Mouse (Mus musculus): Measurements from ENCODE around the gene Trappc12. TPM values are rescaled to one million over a fixed set of nuclear protein-coding genes. Genes with fewer than 3 reads are reported as not detected.

Gene Trappc12
- polyA plus RNA-seq, 1 experiment from 2014 or later, result 19.0 TPM

DNA sequence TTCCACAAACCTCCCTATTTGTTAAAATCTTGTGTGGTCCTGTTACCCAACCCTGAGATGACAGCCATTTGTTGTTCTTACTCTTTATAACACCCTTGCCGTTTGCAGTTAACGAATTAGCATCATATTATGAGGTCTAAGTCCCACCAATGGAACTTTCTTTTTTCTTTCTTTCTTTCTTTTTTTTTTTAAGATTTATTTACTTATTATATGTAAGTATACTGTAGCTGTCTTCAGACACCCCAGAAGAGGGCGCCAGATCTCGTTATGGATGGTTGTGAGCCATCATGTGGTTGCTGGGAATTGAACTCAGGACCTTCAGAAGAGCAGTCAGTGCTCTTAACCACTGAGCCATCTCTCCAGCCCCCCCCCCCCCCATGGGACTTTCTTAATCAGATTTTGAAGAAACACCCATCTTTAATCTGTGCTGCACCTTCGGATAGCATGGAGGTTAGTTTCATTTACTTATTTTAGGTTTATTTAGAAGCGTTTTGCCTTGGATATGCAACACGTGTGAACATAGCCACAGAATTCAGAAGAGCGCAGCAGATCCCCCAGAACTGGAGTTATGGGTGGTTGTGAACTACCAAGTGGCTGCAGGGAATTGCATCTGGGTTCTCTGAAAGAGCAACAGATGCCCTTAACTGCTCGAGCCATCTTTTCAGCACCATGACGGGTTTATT lies 76.1 kb downstream of the Trappc12 start:
- Histone ChIP-seq H3K27ac (ENCODE audit: low read length) (no peak overlapping the region), H3K4me3 (ENCODE audit: low read depth, low read length) (no peak overlapping the region), H3K4me2 (replicated peaks; ENCODE audit: low read depth, low read length) (peak overlapping the region; percentile 58), H3K4me1 (ENCODE audit: insufficient read depth, low read depth, low read length) (peaks cover 4% of the 10 kb centered on the region; the same call in 1 of the 2 replicates), H3K27me3 (replicated peaks; ENCODE audit: insufficient read depth, low read length) (no peaks in the 10 kb centered on the region), H3K9me3 (ENCODE audit: low read length) (no peaks in the 10 kb centered on the region), H3K9ac (replicated peaks; ENCODE audit: low read depth) (no peak overlapping the region), H3K36me3 (ENCODE audit: insufficient read depth, low read length) (no peaks in the 10 kb centered on the region)
- 0 out of 2 replicates have a peak, but pooled peaks have one; percentile 17 for TF ChIP-seq CTCF (IDR thresholded peaks at IDR 0.05)
- no peak for TF ChIP-seq EP300 (IDR thresholded peaks at IDR 0.05)
- 78% methylated on average over 10 of the region's 10 CpGs for WGBS
- ATAC-seq (no peak), DNase-seq (ENCODE audit: low spot score) (no peak)

DNA sequence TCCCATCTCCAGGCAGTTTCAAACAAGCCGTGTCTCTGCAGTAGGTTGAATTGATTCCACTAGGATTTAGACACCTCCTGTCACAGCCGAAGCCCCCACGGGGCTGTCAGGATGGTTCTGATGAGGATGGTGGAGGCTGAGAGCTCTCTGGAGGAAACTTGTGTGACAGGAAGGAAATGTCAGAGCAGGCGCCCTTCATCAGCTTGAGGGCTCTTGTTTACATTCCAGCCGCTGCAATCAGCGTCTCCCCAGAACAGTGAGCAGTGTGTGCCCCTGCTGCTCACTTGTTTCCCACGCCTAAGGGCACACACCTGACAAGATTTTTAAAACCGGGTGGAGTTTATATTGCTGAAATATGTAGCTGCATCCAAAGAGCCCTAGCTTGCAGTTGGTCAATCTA lies 83.0 kb downstream of the Trappc12 start:
- H3K4me3 ChIP-seq (ENCODE audit: low read depth, low read length), result no peak overlapping the region
- no peak overlapping the region for H3K4me2 ChIP-seq (replicated peaks; ENCODE audit: low read depth, low read length)
- WGBS, result 3% methylated on average over 8 of the region's 8 CpGs
- H3K27ac ChIP-seq (ENCODE audit: low read length), result peak overlapping the region; percentile 26; the same call in 1 of the 2 replicates
- TF ChIP-seq EP300 (IDR thresholded peaks at IDR 0.05) (no peak), CTCF (IDR thresholded peaks at IDR 0.05) (no peak)
- peaks cover 10% of the 10 kb centered on the region for H3K4me1 ChIP-seq (ENCODE audit: insufficient read depth, low read depth, low read length)
- H3K9me3 ChIP-seq (ENCODE audit: low read length), result no peaks in the 10 kb centered on the region
- ATAC-seq (peak; percentile 72), DNase-seq (ENCODE audit: low spot score) (peak; percentile 47)
- H3K36me3 ChIP-seq (ENCODE audit: insufficient read depth, low read length), result no peaks in the 10 kb centered on the region
- H3K9ac ChIP-seq (replicated peaks; ENCODE audit: low read depth), result no peak overlapping the region
- no peaks in the 10 kb centered on the region for H3K27me3 ChIP-seq (replicated peaks; ENCODE audit: insufficient read depth, low read length)

DNA sequence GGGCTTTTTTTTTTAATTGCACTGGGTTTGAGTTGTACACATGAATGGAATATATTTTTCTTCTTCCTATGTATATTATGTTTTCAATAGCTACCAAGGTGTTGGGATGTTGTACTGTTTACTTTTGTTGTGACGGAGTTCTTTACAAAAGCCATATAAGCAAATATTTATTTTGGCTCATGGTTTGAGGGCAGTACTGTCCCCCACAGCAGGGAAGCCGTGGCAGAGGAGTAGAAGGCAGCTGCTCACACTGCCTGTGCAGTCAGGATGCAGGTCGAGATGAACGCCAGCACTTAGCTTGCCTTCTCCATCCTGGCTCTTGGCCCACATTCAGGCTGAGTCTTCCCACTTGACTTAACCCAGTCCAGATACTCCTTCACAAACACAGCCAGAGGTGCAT lies 83.5 kb downstream of the Trappc12 start:
- no peak for ATAC-seq
- WGBS, result 11% methylated on average over 4 of the region's 4 CpGs
- Histone ChIP-seq H3K4me2 (replicated peaks; ENCODE audit: low read depth, low read length) (no peak overlapping the region), H3K27ac (ENCODE audit: low read length) (no peak overlapping the region), H3K9ac (replicated peaks; ENCODE audit: low read depth) (no peak overlapping the region), H3K4me1 (ENCODE audit: insufficient read depth, low read depth, low read length) (peaks cover 10% of the 10 kb centered on the region), H3K27me3 (replicated peaks; ENCODE audit: insufficient read depth, low read length) (no peaks in the 10 kb centered on the region), H3K4me3 (ENCODE audit: low read depth, low read length) (no peak overlapping the region), H3K36me3 (ENCODE audit: insufficient read depth, low read length) (no peaks in the 10 kb centered on the region), H3K9me3 (ENCODE audit: low read length) (no peaks in the 10 kb centered on the region)
- TF ChIP-seq CTCF (IDR thresholded peaks at IDR 0.05) (no peak), EP300 (IDR thresholded peaks at IDR 0.05) (no peak)
- DNase-seq (ENCODE audit: low spot score), result peak; percentile 6

DNA sequence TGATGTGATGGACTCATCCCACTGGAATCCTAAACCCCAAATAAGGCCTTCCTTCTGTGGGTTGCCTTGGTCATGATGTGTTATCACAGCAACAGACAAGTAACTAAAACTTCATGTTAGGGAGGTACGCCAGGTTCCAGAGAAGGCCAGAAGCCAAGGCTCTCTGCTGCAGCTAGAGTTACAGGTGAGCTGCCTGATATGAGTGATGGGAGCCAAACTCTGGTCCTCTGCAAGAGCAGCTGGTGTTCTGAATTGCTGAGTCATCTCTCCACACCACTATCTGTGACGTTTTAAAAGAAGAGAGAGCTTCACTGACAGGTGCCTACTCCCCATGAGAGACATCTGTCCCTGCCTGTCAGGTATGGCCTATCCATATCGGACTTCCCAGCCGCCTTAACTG lies 87.6 kb downstream of the Trappc12 start:
- Histone ChIP-seq H3K36me3 (ENCODE audit: insufficient read depth, low read length) (peaks cover 16% of the 10 kb centered on the region; the same call in 1 of the 2 replicates), H3K9me3 (ENCODE audit: low read length) (no peaks in the 10 kb centered on the region), H3K9ac (replicated peaks; ENCODE audit: low read depth) (no peak overlapping the region), H3K4me1 (ENCODE audit: insufficient read depth, low read depth, low read length) (peaks cover 9% of the 10 kb centered on the region), H3K4me3 (ENCODE audit: low read depth, low read length) (no peak overlapping the region), H3K27ac (ENCODE audit: low read length) (no peak overlapping the region), H3K27me3 (replicated peaks; ENCODE audit: insufficient read depth, low read length) (no peaks in the 10 kb centered on the region), H3K4me2 (replicated peaks; ENCODE audit: low read depth, low read length) (no peak overlapping the region)
- DNase-seq (ENCODE audit: low spot score) (no peak), ATAC-seq (no peak)
- WGBS, result 80% methylated on average over 4 of the region's 4 CpGs
- TF ChIP-seq EP300 (IDR thresholded peaks at IDR 0.05) (no peak), CTCF (IDR thresholded peaks at IDR 0.05) (no peak)

DNA sequence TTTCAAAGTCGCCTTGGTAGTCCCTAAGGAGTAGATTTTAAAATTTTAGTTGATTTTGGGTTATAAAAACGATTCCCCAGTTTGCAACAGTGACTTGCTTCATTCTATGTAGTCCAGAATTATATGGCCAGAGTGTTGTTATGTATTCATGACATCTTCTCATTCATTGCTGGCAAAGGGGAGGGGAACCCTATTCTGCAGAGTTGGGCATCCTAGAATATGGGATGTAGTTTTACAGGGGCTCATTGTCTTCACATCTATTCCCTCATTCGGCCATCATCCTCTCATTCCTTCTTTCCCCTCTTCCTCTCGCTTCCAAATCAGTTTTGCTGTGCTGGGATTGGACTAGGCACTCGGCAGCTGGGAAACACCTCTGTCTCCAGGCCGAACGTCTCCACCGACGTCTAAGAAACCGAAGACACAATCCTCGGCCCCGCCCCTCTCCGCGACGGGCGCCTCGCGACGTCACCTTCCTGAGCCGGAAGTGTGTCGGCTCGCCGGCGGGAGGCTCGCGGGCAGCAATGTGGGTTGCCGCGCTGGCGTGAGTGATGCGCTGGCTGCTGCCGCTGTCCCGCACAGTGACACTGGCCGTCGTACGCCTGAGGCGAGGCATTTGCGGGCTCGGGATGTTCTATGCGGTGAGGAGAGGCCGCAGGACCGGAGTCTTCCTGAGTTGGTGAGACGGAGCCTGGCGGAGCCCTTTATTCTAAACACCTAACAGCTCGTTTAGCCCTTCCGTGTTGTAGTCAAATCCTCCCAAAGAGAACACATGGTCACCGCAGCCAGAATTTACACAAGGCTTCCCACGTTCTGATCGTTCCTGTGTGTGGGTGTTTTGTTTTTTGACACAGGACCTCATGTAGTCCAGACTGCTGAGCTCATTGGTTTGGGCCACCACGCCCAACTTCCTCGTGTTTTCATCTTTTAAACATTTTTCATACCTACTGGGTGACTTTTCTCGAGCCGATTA lies 100.8 kb downstream of the Trappc12 start, which contains the start of gene Rnaseh1:
TSS of gene Rnaseh1 (plus strand) at position 462 of the 970 bp plus-strand sequence.
- peak within 1 kb of the TSS; percentile 84 for H3K4me3 ChIP-seq (ENCODE audit: low read depth, low read length)
- DNase-seq (ENCODE audit: low spot score), result peak; percentile 93
- H3K9ac ChIP-seq (replicated peaks; ENCODE audit: low read depth), result peak within 1 kb of the TSS; percentile 63
- peaks cover 7% of the 10 kb centered on the region; the same call in 1 of the 2 replicates for H3K4me1 ChIP-seq (ENCODE audit: insufficient read depth, low read depth, low read length)
- H3K9me3 ChIP-seq (ENCODE audit: low read length), result no peaks in the 10 kb centered on the region
- peak; percentile 98 for ATAC-seq
- H3K27ac ChIP-seq (ENCODE audit: low read length), result peak within 1 kb of the TSS; percentile 68
- H3K36me3 ChIP-seq (ENCODE audit: insufficient read depth, low read length), result peaks cover 3% of the 10 kb centered on the region; the same call in 1 of the 2 replicates
- 1% methylated on average over 52 of the region's 52 CpGs for WGBS
- TF ChIP-seq CTCF (IDR thresholded peaks at IDR 0.05), result no peak
- TF ChIP-seq EP300 (IDR thresholded peaks at IDR 0.05), result no peak
- H3K27me3 ChIP-seq (replicated peaks; ENCODE audit: insufficient read depth, low read length), result no peaks in the 10 kb centered on the region
- peak within 1 kb of the TSS; percentile 77 for H3K4me2 ChIP-seq (replicated peaks; ENCODE audit: low read depth, low read length)

Small RNA genes lying within 50 kb of the gene (microRNA-seq; reads per million reads assigned to microRNA genes)
- gene Mir6937, result not detected

Other genes with a start within 250 kb of the Trappc12 start
- gene Dcdc2c, start 198.1 kb downstream of the Trappc12 start, polyA plus RNA-seq (2015; fragmentation: Nextera tagmentation; extraction: Ambion mirVana), result 0.14 TPM in 1 of 2 replicates, not detected in the other
- gene Allc, start 167.9 kb downstream of the Trappc12 start, polyA plus RNA-seq (2015; fragmentation: Nextera tagmentation; extraction: Ambion mirVana), result not detected in 2 replicates
- 2.2 and 2.8 TPM in 2 replicates for gene Colec11, start 127.1 kb downstream of the Trappc12 start, polyA plus RNA-seq (2015; fragmentation: Nextera tagmentation; extraction: Ambion mirVana)
- gene Rps7, start 114.5 kb downstream of the Trappc12 start, polyA plus RNA-seq (2015; fragmentation: Nextera tagmentation; extraction: Ambion mirVana), result 575 and 592 TPM in 2 replicates
- gene Rnaseh1, start 100.9 kb downstream of the Trappc12 start, polyA plus RNA-seq (2015; fragmentation: Nextera tagmentation; extraction: Ambion mirVana), result 18.9 and 21.5 TPM in 2 replicates
- 54.5 TPM in 2 replicates for gene Adi1, start 75.2 kb downstream of the Trappc12 start, polyA plus RNA-seq (2015; fragmentation: Nextera tagmentation; extraction: Ambion mirVana)
- gene Eipr1, start 1.3 kb upstream of the Trappc12 start, polyA plus RNA-seq (2015; fragmentation: Nextera tagmentation; extraction: Ambion mirVana), result 18.2 and 21.6 TPM in 2 replicates

Measured in lung, postnatal 0 days (tissue).